Mouse (Mus musculus): Measurements from ENCODE around the gene Sfn.

Sfn gene

GRCm38 (mm10) chr4:133619473-133620136, 17.6 kb upstream of the Sfn start:
- no peak for DNase-seq

- no peak for DNase-seq
Observed at GRCm38 (mm10) chr4:133617936-133618335, 16.0 kb upstream of the Sfn start.

- DNase-seq: no peak
Observed at GRCm38 (mm10) chr4:133615416-133615815, 13.4 kb upstream of the Sfn start.

- no peak for DNase-seq
Observed at GRCm38 (mm10) chr4:133614274-133614761, 12.3 kb upstream of the Sfn start.

- DNase-seq: no peak
Observed at GRCm38 (mm10) chr4:133613867-133614266, 11.9 kb upstream of the Sfn start.

- DNase-seq: no peak
Observed at GRCm38 (mm10) chr4:133613026-133613425, 11.1 kb upstream of the Sfn start.

- no peak for DNase-seq
Observed at GRCm38 (mm10) chr4:133612416-133612815, 10.4 kb upstream of the Sfn start.

- DNase-seq: no peak
Observed at GRCm38 (mm10) chr4:133611815-133612214, 9.8 kb upstream of the Sfn start.

- DNase-seq: peak; percentile 88
Observed at GRCm38 (mm10) chr4:133609719-133610118, 7.8 kb upstream of the Sfn start.

- DNase-seq: no peak
Observed at GRCm38 (mm10) chr4:133607284-133607683, 5.3 kb upstream of the Sfn start.

- DNase-seq: no peak
Observed at GRCm38 (mm10) chr4:133605330-133605729, 3.4 kb upstream of the Sfn start.

- no peak for DNase-seq
Observed at GRCm38 (mm10) chr4:133604856-133605255, 2.9 kb upstream of the Sfn start.

GRCm38 (mm10) chr4:133604175-133604574, 2.2 kb upstream of the Sfn start:
- DNase-seq: no peak

GRCm38 (mm10) chr4:133603056-133603455, 1.1 kb upstream of the Sfn start:
- no peak for DNase-seq

GRCm38 (mm10) chr4:133600306-133600705, 1.7 kb downstream of the Sfn start:
- DNase-seq: no peak

- peak; percentile 91 for DNase-seq
Observed at GRCm38 (mm10) chr4:133599571-133600073, 2.3 kb downstream of the Sfn start.

GRCm38 (mm10) chr4:133599116-133599515, 2.9 kb downstream of the Sfn start:
- peak; percentile 33 for DNase-seq

GRCm38 (mm10) chr4:133598616-133599015, 3.4 kb downstream of the Sfn start:
- DNase-seq: no peak

GRCm38 (mm10) chr4:133596084-133596483, 5.9 kb downstream of the Sfn start:
- no peak for DNase-seq

- no peak for DNase-seq
Observed at GRCm38 (mm10) chr4:133595538-133595937, 6.4 kb downstream of the Sfn start.

GRCm38 (mm10) chr4:133592570-133592969, 9.4 kb downstream of the Sfn start:
- peak; percentile 71 for DNase-seq

- DNase-seq: peak; percentile 85
Observed at GRCm38 (mm10) chr4:133584059-133584951, 17.7 kb downstream of the Sfn start, which contains the start of gene Gpn2. Gene Gpn2, plus strand, starts transcription at chr4:133584362.

- DNase-seq: no peak
Observed at GRCm38 (mm10) chr4:133583690-133584058, 18.3 kb downstream of the Sfn start.

- no peak for DNase-seq
Observed at GRCm38 (mm10) chr4:133577983-133578382, 24.0 kb downstream of the Sfn start.

Data from liver (tissue).